Mouse (Mus musculus): ENCODE measurements around the gene Serinc2.

- TF ChIP-seq TAL1 (IDR thresholded peaks at IDR 0.05; ENCODE audit: low read length) (no peak), GATA1 (IDR thresholded peaks at IDR 0.05; ENCODE audit: low read length) (no peak)
Measured at GRCm38 (mm10) chr4:130298877-130299628, 20.0 kb upstream of the Serinc2 start.
